Mouse (Mus musculus) retina, postnatal 7 days (tissue): ENCODE measurements around the gene Tshz2.
"Not testable (repeated sequence)": the region's sequence is repeated elsewhere in the genome, so short reads cannot be mapped to it uniquely, and the experiment has no call there.

Source experiments
- DNase-seq: peaks from one replicate; pipeline ENCODE4 v3.0.0-alpha.2; 2012; ENCODE audit warnings: low read depth, low spot score

Tshz2 gene

GRCm38 (mm10) chr2:169632338-169633151 lies at the start of gene Tshz2:
Gene Tshz2 (plus strand): TSS chr2:169633013.
- peak; percentile 50 for DNase-seq

- DNase-seq, result no peak
Observed at GRCm38 (mm10) chr2:169583476-169583875, 49.3 kb upstream of the Tshz2 start.

- no peak for DNase-seq
Observed at GRCm38 (mm10) chr2:169584745-169585456, 47.9 kb upstream of the Tshz2 start.

DNA sequence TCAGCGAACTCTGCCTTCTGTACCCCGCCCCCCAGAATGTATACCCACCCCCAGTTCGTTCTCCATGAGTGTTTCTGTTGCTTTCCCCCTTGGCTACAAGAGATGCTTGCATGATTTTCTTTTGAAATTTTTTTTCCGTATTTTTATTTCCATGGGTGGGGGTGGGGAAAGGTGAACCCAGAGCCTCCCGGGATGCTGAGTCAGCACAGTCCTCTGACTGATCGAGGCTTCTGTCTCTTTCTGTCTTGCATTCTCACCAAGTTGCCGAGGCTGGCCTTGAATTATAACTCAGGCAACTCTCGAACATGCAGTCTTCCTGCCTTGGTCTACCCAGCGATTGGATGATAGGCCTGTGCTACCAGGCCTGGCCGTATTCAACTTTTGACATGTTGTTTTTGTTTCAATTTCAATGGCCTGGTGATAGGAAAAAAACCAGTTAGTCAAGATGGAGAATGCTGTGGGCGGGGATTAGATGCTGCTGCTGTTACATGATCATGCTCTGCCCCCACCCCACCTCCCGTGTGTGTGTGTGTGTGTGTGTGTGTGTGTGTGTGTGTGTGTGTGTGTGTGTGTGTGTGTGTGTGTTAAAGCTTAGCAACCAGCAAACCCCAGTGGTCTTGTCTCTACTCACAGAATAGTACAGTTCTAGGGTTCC lies 47.1 kb upstream of the Tshz2 start:
- no peak for DNase-seq

DNA sequence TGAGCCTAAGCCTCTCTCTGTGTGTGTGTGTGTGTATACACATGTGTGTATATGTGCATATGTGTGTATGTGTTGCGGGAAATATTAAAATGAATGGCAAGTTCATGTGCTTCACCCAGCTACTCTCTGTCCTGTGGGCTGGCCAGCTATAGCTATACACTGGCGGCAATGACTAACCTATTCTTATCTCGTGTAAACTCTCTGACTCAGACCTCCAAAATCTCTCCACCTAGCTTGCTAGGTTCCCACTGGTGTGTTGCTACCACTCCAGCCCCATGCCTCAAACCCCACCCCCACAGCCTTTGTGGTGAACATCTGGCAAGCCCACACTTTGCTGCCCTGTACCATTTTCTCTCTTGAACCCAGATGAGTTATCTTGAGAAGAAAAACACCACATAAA lies 46.1 kb upstream of the Tshz2 start:
- no peak for DNase-seq

DNA sequence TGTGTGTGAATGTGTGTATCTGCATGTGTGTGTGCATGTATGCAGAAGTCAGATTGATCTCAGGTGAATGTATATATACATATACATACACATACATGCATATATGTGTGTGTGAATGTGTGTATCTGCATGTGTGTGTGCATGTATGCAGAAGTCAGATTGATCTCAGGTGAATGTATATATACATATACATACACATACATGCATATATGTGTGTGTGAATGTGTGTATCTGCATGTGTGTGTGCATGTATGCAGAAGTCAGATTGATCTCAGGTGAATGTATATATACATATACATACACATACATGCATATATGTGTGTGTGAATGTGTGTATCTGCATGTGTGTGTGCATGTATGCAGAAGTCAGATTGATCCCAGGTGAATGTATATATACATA lies 45.2 kb upstream of the Tshz2 start, which contains the start of gene Gm11011:
Gene Gm11011 (minus strand): TSS at position 101 of the 400 bp plus-strand sequence.
- DNase-seq, result not testable (repeated sequence)

GRCm38 (mm10) chr2:169589697-169590096 lies 43.1 kb upstream of the Tshz2 start:
- no peak for DNase-seq

DNA sequence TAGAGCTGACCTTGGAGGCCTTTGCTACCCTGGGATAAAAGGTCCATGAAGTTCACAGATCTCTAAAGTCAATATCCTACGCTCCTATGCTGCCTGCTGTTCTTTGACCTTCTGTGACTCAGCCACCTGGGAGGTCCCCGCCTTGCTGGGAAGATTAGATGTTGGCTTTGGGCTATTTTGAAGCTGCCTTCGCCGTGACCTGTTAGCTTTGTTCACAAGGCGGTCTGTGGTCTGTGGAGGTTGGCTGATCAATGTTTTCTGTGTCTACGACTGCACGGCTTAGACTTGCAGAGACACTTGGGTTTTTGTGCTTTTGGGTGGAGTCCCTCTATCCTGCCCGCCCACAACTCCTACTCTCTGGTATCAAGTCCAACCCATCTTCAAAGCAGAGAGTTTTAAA lies 42.4 kb upstream of the Tshz2 start:
- DNase-seq, result no peak

GRCm38 (mm10) chr2:169593742-169594141 lies 39.1 kb upstream of the Tshz2 start:
- DNase-seq, result no peak

DNA sequence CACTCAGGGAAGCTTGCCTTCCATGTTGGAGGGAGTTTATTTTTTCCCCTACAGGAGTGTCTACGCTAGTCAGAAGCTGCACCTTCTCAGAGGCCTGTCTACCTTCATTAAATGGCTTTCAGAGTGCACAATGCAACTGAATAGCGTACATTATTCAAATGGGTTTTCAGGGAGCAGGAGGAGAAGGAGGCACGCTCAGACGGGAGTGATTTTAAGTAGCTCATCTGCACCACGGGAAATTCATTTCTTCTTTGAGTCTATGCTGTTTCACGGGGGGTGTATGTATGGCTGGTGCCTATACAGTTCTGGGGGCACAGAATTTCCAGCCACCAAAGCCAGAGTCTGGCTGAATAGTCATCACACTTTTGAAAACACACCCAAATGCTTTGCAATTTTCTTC lies 35.5 kb upstream of the Tshz2 start:
- no peak for DNase-seq

DNA sequence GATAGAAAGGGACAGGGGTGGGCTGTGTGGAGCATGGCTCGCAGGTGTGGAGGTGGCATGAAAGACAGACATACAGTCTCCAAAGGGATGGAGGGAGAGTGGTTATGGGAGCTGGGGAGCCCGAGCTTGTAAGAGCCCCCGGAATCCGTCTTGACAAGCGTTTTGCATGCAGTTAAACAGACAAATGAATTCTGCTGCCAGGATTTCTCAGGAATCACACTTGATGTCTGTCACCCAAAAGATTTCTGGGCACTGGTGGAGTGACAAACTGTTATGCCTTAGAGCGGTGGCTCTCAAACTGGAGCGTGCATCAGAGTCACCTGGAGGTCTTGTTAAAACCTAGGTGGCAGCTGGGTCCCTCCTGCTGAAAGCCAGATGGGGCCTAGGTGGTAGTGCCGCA lies 34.8 kb upstream of the Tshz2 start:
- no peak for DNase-seq

GRCm38 (mm10) chr2:169599591-169599990 lies 33.2 kb upstream of the Tshz2 start:
- DNase-seq, result no peak

DNA sequence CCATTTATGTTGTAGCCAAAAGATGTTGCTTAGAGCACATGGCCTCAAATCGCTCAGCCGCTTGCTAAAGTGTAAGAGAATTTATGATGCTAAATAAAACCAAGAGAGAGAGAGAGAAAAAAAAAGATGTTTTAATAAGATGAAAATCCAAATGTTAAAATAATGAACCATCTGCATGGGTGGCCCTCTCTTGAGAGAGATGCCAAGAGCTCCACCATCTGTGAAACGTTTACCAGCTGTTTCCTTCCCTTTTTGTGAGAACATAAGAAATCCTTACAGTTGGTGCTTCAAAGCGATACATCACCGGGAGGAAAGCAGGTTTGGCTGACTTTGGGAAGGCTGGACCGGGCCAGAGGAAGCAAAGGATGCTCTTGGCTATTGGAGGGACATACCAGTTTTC lies 32.6 kb upstream of the Tshz2 start:
- no peak for DNase-seq

DNA sequence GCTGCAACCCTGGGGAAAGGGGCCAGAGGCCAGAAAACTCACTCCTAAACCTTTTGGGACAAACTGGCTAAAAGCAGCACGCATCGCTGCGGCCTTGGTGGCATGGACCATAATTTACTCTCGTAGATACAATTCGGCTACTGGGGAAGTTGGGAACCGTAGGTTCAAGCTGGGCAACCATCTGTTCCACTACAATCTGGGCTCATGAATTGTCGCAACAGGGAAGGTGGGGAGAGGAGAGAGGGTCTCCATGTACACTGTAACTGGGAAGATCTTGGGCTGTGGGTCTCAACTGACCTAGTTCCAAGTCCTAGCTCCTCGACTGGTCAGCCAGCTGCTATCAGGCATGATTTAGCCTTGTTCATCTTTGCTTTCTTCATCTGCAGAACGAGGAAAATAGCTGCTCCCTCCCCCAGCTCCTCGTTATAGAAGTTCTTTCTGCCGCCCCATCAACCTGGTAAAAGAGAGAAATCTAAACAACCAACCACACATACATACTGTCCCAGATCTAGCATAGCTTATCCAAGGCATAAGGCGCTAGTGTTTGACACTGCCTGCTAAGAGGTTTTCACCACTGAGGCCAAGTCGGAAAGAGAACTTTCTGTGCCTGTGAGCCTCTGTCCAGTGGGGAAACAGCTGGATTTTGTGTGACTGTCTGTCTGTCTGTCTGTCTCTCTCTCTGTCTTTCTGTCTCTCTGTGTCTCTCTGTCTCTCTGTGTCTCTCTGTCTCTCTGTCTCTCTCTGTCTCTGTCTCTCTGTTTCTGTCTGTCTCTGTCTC lies 25.7 kb upstream of the Tshz2 start:
- no peak for DNase-seq

DNA sequence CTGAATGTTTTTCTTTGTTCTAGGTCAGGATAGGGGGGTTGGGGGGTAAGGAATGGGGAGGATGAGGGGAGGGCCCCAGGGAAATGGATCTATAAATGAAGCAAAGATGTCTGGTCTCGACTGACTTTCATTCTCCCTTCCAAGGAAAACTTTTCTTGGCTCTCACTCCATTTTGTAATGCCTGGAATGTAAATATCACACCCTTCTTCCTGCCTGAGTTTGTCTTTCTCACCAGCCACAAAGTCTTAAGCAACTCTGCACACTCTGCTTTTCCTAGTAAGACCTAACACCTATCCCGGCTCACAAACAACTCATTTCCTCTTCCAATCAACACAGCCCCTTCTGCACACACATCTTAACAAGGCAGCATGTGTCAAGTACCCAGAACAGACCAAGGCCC lies 25.0 kb upstream of the Tshz2 start:
- no peak for DNase-seq

GRCm38 (mm10) chr2:169609956-169610355 lies 22.9 kb upstream of the Tshz2 start:
- no peak for DNase-seq

- DNase-seq, result no peak
Observed at GRCm38 (mm10) chr2:169610882-169611281, 21.9 kb upstream of the Tshz2 start.

GRCm38 (mm10) chr2:169611557-169611956 lies 21.3 kb upstream of the Tshz2 start:
- DNase-seq, result no peak

DNA sequence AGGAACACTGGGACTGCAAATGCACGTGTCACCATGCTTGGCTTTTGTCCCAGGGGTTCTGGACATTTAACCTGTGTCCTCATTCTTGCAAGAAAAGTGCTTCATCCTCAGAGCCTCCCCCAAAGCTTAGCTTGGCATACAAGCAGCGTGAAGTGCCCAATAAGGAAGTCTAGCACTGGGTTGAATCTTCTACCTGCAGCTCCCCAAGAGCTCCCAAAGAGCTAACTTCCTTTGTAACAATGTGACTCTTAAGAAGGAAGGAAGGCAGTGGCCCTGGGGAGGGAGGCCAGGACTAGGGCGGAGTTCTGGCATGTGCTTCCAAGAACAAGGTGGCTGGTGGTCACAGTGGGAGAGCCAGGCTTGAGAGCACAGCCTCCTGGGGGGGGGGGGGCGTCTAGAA lies 18.1 kb upstream of the Tshz2 start:
- no peak for DNase-seq

DNA sequence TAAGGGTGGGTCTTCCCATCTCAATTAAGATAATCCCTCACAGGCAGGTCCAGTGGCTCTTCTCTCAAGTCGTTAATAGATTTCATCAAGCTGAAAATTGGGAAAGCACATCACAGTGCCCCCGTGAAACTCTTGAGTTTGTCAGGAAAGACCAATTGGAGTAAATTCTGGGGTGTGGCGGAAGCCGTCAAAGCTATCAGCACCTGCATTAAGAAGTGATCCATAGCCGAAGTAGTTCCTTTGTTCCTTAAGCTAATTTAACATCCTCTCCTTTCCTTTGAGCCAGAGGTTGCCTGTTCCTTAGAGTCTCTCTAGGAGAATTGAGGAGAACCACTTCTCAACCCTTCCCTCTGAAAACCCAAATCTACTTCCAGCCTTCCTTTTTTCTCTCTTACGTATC lies 16.8 kb upstream of the Tshz2 start:
- no peak for DNase-seq

- peak; percentile 5 for DNase-seq
Observed at GRCm38 (mm10) chr2:169621201-169621710, 11.6 kb upstream of the Tshz2 start.
